Mouse (Mus musculus) T-helper 17 cell (primary cell): ENCODE data around the gene Gm28036.
"Not testable (repeated sequence)": the region's sequence is repeated elsewhere in the genome, so short reads cannot be mapped to it uniquely, and the experiment has no call there.

Source experiments
- in situ Hi-C, 2 experiments: fragments of 300-600 bp; cut with MboI, MseI; formaldehyde crosslinking; loops; 1 replicate in 1 of 2; 2 replicates in 1 of 2; pipeline ENCODE4 v1.15.1; 2025; ENCODE audit warnings: high pct_unique_total_duplicates in 2 of 2

Gm28036 gene

DNA sequence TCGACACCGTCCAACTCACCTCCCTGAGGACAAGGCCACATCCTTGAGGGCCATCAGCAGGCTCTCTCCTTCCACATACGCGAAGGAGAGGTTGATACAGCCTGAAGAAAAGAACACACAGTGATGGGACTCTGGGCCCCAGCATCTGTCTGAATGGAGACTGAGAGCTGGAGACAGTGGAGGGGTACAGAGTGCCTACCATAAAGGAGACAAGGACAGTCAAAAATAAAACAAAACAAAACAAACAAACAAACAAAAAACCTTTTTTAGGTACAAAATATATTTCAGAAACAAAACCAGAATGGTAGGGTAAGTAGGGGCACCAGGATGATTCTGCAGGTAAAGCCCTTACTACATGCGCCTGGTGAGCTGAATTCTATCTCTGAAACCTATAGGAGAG lies at the start of gene Gm28036:
TSS of gene Gm28036 (minus strand) at position 101 of the 400 bp plus-strand sequence.
- in situ Hi-C loops = no loop called here

DNA sequence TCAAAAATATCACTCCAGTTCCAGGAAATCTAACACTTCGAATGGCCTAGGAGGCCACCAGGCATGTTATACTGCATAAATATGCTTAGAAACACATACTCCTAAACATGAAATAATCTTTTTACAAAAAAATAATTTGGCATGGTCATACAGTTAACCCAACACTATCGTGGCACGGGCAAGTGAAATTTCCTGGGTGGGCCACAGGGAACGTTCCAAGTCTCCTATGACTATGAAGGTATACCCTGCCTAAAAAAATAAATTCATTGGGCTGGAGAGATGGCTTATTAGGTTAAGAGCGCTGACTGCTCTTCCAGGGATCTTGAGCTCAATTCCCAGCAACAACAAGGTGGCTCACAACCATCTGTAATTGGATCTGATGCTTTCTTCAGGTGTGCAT lies 39.7 kb upstream of the Gm28036 start:
- in situ Hi-C loops = loop anchor here in 1 of 2 experiments (10.0 kb wide), 1 partner anchor 1292 kb away; no protein-coding TSS in a partner anchor

DNA sequence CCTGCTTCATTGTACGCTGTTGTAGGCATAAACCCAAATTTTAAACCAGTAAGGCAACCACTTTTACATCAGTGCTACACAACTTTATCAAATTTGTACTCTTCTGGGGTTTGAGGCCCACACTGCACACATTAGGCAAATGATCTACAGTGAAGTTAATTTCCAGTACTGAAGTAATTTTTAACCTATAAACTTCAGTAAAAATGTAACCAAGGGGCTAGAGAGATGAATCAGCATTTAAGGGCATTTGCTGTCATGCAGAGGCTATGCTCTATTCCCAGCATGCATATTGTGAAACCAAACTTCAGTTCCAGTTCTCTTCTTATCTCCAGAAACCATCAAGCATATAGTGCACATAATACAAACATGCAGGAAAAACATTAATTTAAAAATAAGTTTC lies 38.6 kb upstream of the Gm28036 start:
- in situ Hi-C loops = loop anchor here in 1 of 2 experiments (10.0 kb wide), 1 partner anchor 1291 kb away; no protein-coding TSS in a partner anchor

DNA sequence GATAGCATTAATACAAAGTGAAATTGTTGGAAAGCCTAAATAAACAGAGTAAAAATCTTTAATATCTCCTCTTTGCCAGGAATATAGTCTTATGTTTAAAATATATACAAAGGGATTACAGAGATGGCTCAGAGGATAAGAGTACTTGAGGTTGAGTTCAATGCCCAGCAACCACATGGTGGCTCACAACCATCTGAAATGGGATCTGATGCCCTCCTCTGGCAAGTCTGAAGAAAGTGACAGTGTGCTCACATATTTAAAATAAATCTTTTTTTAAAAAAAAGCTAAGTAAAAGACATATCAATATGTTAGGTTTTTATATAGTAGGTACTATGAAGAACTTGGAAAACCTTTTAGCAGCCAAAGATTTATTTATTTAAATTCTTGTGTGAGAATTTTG lies 24.6 kb upstream of the Gm28036 start:
- in situ Hi-C loops = no loop called here

DNA sequence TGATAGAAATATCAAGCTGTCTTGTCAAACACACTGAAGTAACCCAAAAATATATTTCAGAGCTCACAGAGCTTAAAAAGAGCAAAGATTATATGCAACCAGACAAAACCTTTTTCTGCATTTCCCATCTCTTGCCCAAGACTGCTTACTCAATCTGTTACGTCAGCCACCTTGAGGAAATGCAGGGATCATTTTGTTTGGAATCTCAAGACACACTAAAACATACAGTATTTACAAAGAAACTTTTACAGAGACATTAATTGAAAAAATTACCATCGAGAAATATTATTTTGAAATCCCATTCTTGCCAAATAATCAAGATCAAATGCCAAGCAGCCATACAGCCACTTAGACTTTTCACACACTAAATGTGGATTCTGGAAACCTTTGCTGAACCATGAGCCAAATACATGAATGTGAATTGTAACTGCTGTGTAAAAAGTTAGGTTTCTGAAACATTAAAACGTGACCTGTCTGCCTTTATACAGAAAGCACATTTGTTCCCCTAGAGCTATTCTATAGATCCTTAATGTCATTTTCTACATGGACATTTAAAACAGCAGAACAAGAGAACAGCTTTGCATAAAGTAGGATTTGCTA lies 20.5 kb upstream of the Gm28036 start:
- in situ Hi-C loops = no loop called here

DNA sequence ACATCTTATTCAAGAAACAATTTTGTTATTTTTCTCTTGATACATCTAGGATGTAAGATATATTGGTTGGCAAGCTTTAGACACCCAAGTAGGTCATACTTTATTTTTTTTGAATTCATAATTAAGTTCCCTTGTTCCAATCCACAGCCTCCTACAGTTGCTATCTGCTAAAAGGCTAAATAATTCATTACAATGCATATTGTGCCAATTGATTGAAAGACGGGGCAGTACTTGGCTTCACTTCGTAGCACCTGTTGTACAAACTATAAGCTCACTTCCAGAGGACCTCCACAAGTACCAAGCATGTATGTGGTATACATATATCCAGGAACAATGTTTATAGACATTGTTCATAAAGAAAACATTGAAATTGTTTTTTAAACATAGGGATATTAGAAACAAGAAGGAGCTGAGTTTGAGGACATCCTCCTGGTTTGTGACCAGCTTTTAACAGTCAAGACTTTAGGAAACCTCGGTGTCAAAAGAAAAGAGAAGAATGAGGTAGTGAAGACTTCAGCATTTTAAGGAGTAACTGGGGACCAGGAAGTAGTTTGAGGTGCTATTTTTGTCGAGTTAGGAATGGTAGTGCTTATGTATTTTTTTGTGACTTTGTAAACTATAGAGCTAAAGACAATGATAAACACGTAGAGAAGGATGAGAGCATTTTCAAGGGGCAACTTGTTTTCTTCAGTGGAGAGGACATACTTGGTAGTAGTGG lies 19.5 kb upstream of the Gm28036 start:
- in situ Hi-C loops = no loop called here

DNA sequence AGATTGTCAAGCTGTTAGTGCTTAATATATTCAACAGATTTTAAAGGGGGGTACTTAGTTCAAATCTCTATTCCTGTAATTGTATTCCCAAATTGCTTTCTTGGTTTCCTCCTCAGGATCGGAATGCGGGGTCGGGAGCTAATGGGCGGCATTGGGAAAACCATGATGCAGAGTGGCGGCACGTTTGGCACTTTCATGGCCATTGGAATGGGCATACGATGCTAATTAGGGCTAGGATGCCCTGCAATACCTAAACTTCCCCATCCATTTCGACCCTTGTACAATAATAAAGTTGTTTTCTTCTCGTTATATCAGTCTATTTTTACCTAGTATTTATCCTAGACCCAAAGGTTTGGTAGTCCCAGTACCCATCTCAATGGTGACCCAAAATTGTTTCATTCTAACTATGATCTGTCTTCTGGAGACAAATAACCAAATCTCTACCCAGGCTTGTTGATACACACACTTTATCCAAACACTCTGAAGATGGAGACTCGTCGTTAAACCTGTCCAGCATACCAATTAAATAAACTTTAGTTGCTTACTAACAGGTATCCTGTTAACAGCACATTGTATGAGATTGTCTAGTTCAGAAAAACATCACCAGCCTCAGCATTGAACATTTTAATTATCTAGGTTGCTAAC lies 18.7 kb upstream of the Gm28036 start:
- in situ Hi-C loops = no loop called here

DNA sequence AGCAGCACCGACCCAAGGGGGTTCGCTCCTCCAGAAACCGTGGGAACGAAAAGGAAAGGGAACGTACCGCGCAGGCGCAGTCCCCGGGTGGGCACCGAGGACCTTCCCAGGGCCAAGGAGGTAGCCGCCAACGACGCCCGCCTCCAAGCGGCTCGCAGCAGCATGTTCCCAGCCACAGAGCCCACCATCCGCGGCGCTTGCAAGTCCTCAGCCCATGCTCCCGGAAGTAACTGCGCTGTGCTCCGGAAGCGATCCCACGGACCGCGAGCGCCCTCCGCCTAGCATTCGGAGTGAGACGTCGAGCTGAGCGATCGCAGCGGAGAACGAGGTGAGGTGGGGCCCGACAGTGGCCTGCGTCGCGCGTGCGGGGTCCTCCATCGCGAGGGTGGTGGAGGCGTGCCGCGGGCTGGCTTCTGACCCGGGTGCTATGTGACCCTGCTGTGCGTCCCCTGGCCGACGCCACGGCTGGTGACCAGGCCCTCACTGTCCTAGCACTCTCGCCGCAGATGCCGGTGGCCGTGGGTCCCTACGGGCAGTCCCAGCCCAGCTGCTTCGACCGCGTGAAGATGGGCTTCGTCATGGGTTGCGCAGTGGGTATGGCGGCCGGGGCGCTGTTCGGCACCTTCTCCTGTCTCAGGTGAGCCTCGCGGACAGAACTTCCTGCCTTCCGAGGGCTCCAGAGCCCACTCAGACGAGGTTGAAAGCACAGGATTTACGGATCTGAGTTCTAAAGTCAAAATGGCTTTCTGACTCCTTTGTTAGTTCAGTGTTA lies 17.2 kb upstream of the Gm28036 start, which contains the start of the genes Romo1 and Nfs1:
TSS of gene Romo1 (plus strand) at position 87 of the 772 bp plus-strand sequence.
TSS of gene Nfs1 (minus strand) at position 234 of the 772 bp plus-strand sequence.
- in situ Hi-C loops = loop anchor here in 1 of 2 experiments (5.0 kb wide), 1 partner anchor 33 kb away; no protein-coding TSS in a partner anchor

DNA sequence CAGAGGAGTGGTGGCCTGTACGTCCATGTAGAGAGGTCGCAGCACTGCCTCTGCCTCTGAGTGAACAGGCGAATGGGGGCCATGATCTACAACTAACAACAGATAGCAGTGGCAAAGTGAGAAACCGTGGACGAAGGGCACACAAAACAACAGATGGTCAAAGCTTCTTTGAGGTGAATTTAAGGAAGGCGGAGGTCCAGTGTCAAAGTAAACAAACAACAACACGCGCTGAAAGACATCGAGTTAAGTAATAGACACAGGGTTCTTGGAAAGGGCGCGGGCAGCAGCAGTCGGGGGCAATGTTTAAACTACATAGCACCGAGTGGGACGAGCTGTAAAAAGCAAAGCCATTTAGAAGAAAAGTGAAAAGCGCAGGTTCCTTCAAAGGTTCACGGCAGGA lies 16.5 kb upstream of the Gm28036 start:
- in situ Hi-C loops = loop anchor here in 1 of 2 experiments (5.0 kb wide), 1 partner anchor 34 kb away; no protein-coding TSS in a partner anchor

DNA sequence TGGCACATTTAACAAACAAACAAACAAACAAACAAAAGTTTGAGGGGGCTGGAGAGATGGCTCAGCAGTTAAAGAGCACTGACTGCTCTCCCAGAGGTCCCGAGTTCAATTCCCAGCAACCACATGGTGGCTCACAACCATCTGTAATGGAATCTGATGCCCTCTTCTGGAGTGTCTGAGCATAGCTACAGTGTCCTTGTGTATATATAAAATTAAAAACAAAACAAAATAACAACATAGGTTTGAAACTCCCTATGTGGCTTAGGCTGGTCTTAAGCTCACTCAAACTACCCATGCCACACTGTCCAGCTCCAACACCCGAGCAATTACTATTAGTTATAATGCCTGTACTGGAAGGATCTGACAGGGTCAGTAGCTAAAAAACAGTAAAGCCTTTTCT lies 15.9 kb upstream of the Gm28036 start:
- in situ Hi-C loops = loop anchor here in 1 of 2 experiments (5.0 kb wide), 1 partner anchor 34 kb away; no protein-coding TSS in a partner anchor

DNA sequence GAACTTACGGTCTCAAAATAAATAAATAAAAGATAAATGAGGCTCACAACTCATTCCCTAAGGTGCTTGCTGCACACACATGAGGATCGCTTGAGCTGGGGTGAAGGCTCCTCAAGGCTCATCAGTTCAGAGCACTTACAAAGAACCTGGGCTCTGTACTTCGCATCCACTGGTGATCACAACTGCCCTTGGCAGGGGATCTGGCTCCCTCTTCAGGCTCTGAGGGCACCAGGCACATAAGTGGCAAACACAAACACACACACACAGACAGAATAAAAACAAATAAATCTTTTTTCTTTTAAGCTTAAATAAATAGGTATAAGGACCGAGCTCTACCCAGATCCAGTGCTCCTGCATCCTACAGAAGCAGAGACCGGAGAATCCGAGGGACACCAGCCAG lies 8.8 kb upstream of the Gm28036 start:
- in situ Hi-C loops = no loop called here

DNA sequence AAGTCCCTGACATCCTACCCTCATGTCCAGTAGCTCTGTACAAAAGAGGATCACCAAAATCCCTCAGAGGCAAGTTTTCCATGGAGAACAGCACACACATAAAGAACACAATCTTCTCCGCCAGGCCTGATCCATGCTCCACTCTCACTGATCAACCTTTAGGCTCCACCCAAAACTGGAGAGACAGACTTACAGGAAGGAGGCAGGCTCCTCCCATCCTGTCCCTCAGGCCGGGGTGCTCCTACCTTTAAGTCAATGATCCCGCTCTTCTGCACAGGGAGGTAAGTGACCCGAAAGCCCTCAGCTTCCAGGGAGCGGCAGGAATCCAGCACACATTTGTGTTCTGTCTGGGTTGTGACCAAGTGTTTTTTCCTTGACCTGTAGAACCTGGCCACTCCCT lies 7.3 kb upstream of the Gm28036 start:
- in situ Hi-C loops = loop anchor here in 1 of 2 experiments (5.0 kb wide), 1 partner anchor 132 kb away; no protein-coding TSS in a partner anchor

DNA sequence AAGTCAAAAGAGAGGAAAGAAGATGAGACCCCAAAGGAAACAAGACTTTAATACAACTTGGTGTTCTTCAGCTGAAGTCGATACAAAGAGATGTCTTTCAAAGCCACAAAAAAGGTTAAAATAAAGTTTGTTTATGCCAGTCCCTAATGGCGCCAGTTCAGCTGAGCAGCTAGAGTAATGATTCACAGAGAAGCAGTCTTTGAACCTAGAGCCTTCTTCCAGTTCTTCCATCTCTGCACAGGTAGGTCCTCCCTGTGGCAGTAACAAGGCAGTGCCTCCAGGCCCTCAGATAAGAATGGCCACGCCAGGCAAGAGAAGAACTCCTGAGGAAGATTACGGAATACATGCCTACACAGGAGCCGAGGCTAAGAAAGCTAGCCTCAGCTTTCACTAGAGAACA lies 3.2 kb downstream of the Gm28036 start:
- in situ Hi-C loops = no loop called here

DNA sequence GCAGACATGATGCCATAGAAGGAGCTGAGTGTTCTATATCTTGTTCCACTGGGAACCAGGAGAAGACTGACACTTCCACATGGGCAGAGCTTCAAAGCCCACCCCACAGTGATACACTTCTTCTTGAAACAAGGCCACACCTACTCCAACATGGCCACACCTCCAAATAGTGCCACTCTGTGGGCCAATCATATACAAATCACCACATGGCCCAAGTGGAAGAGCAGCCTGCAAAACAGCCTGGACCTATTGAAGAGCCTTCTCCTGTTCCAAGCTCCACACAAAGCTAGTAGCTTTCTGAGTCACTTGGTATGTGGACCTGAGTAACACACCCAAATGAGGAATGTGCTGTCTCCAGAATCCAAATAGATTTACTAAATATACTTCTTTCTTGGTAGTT lies 7.3 kb downstream of the Gm28036 start:
- in situ Hi-C loops = no loop called here

DNA sequence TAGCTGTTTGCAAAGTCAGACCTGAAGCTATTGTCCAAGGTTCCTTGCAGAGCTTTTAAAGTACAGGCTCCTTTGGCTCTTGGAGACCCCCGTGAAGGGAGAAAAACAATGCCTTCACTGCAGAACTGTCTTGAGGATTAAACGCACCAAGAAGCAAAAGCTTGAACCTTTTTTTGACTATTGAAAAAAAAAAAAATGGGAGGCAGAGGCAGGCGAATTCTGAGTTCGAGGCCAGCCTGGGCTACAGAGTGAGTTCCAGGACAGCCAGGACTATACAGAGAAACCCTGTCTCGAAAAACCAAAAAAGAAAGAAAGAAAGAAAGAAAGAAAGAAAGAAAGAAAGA lies 14.8 kb downstream of the Gm28036 start:
- in situ Hi-C loops = not testable (repeated sequence)

DNA sequence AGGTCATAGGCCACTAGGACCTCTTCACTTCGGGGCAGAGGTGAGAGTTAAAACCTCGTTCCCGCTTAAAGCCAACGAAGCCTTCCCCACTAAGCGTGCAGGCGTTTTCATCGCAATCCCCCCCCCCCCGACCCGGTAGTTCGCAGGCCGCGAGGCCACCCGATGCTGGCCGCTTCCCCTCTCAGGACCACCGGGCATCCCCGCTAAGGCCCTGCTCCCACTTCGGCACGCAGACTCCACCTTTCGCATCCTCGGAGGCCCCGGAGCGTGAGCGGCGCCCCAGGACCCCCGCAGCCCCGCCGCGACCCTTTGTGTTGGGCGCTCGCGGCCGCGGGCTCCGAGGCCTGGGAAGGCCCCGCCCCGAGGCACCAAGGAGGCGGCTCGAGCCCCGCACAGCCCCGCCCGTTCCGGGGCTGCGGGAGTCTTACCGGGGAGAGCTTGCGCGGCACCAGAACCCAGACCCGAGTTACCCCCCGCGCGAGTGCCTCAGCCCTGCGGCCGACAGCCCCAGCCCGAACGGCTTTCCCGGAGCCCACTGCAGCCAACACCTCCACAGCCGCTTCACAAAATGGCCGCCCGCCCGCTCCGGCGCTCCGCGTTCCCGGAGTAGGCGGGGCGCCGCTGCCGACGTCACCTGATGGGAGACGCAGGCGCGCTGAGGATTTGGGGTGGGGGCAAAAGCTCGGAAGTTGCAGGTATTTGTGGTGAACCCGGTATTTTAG lies 15.4 kb downstream of the Gm28036 start, which contains the start of the genes Cpne1 and Rbm12:
TSS of gene Cpne1 (minus strand) at position 608 of the 722 bp plus-strand sequence.
TSS of gene Rbm12 (minus strand) at position 621 of the 722 bp plus-strand sequence.
- in situ Hi-C loops = no loop called here

DNA sequence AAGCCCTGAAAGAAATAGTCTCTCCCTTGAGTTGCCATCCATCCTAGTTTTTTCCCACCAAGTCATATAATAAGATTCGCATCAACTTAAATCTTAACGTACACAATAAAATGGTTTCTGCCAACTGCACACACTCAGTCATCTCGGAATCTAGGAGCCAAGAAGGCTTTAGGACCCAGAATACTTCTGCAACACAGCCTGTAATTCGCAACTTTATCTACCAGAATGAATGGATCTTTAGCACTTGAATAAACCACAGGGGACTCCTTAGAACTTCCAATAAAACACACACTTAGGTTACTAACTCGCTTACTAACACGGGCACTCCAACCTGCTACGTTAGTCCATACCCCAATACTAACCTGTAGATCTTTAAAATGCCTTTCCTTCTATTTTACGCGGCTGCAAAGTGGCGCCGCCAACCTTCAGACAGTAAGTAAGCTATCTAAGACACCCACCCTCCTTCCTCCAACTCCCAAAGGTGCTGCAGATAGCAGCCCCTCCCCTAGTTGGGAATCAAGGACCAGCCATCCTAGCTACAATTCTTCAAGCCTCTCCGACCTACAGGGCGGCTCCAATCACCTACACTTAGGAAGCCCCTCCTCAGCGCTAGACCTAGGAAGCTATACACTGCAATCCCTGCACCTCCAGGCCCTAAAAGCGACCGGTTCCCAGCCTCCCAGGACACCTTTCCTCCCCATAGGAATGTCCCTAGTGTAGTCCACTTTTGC lies 16.1 kb downstream of the Gm28036 start:
- in situ Hi-C loops = no loop called here

DNA sequence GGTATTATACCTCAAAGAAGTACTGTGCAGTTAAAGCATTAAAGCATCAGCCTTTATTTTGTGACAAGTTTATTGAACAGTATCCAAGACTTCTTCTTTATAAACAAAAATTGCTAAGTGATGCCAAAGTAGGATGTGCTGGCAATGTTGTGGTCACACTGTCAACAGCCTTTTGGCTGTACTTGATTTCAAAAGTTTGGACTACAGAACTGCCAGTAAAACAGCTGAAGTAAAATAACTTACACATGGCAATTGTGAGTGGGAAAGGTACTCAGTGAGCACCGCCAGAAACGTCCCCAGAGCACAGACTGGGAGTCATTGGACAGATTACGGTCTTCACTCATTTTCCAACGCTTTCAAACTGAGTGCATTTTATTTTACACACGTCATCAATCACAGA lies 35.0 kb downstream of the Gm28036 start:
- in situ Hi-C loops = no loop called here

DNA sequence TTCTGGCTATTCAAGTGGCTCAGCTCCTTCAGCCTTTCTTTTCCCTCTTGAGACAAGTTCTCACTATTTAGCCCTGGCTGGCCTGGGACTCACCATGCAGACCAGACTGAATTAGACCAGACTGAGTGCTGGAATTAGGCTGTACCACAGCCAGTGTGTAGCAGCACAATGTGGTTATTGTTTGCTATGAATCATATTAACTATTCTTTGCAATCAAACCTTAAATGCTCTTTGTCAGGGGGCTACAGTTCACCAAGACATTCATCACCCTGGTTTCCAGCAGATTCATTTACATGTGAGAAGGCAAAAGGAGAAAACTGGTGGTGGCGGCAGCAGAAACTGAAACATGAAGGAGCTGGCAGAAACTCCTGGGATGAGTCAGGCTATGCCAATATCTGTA lies 37.1 kb downstream of the Gm28036 start:
- in situ Hi-C loops = no loop called here
